Mouse (Mus musculus) lung, postnatal 10 days (tissue): Measurements from ENCODE around the gene Ldlrad2.

ENCODE experiments used
- DNase-seq: peaks from one replicate; pipeline ENCODE4 v3.0.0; 2021

Gene Ldlrad2

DNA sequence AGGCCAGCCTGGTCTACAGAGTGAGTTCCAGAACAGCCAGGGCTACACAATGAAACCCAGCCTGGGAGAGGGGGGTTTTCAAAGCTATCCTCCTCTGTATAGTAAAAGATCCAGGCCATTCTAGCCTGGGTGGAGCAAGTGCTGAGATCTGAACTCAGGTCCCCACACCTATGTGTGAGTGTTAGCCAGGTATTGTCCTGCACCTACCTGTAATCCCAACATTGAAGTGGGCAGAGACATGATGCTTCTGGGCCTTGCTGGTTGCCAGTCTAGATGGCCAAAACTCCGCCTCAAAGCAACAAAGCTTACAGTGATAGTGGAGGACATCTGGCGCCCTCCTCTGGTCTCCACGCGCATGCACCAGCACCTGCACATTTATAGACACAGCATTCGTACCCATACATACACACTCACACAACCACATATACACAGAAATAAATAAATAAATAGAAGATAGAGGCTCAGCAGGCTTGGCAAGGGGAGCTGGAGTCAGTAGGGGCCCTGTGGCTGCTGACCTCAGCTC is 28.3 kb downstream of the Ldlrad2 start:
- DNase-seq = peak; percentile 66

DNA sequence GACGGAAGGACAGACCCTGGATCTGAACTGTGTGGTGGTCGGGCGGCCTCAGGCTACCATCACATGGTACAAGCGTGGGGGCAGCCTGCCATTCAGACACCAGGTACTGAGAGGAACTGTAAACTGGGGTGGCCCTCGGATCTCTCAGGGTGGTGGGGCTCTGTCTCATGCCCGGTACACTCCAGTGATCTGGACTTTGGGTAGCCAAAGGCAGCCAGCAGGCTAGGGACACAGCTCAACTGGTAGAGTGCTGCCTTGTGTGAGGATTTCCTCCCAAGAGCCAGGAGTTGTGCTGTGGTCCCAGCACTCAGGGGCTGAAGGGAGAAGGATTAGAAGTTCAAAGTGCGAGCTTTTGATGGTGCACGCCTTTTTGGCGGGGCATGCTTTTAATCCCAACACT is 28.8 kb downstream of the Ldlrad2 start:
- no peak for DNase-seq

DNA sequence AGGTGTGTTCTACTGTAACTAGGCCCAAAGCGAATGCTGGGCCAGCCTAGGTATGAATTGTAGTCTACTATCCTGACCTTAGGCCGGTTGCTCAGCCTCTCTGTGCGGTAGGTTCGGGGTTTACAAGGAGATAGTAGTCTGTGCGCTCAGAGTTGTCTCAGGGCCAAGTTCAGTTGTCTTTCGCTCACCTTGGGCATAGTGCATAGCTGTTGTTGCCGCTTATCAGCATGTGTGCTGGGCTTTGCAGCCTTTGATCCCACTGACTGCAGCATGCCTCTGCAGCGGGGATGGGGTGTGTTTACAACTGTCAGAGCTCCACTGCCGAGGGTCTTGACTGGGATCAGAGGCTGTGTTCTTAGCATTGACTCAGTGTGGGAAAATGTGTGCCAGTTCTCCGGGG is 31.4 kb downstream of the Ldlrad2 start:
- no peak for DNase-seq

DNA sequence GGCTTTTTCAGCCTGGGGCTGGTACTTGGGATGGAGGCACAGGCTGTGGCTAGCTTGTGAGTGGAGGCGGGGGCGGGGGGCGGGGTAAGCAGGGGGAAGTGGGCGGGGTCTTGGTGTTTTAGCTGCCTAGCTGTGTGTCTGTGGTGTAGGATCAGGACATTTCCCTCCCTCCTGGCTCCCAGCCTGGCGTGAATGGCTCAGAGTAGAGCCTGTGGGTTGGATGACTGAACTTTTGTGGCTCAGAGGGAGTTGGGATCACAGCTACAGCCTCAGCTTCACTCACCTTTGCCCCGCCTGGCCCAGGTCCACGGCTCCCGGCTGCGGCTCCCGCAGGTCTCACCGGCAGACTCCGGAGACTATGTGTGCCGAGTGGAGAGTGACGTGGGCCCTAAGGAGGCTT is 34.0 kb downstream of the Ldlrad2 start:
- no peak for DNase-seq

DNA sequence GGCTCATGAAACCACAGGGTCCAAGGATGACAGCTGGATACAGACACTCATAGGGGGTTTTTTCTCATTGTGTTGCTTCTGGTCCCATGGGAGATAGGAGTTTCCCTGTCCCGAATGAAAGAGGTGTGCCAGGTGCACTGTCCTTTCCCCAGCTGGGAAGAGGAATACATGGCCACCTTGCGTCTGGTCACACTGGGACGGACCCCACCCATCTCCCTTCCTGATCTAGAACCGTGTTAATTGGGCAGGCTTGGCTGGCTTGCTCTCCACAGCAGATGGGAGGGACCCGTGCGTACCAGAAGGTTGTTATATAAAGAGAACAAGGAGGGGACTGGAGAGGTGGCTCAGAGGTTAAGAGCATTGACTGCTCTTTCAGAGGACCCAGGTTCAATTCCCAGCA is 46.5 kb downstream of the Ldlrad2 start:
- no peak for DNase-seq

DNA sequence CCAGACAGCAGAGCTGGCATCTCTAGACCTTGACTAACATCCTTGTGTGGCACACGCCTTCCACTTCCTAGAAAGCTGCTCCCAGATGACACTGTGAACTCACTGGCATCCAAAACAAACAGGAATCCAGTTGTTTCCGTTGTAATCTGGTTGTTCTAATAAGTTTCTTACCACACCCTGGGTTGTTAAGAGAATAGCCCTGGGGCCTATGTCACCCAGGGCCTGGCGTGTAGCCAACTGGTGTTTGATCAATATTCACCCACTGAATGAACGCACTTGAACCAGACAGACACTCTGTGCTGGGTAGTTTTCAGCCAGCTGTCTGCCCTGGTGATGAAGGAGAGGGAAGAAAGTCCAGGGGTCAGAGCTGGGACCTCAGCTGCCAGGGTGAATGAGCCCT is 47.0 kb downstream of the Ldlrad2 start:
- DNase-seq = peak; percentile 40

DNA sequence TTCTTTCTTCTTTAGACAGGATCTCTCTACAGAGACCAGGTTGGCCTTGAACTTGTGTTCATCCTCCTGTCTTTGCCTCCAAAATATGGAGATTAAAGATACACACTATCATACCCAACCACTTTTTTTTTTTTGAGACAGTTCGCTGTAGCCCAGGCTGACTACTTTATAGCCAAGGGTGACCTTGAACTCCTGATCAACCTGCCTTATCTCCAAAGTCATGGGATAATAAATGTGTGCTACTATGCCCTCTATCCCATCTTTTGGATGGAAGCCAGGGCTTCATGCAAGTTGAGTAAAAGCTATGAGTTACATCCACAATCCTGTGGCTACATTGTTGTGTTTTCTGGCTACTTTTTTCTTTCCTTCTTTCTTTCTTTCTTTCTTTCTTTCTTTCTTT is 48.9 kb downstream of the Ldlrad2 start:
- no peak for DNase-seq
